Mouse (Mus musculus): ENCODE data around the gene Slc28a1.
"Not testable (repeated sequence)": the region's sequence is repeated elsewhere in the genome, so short reads cannot be mapped to it uniquely, and the experiment has no call there.

Slc28a1 gene

DNA sequence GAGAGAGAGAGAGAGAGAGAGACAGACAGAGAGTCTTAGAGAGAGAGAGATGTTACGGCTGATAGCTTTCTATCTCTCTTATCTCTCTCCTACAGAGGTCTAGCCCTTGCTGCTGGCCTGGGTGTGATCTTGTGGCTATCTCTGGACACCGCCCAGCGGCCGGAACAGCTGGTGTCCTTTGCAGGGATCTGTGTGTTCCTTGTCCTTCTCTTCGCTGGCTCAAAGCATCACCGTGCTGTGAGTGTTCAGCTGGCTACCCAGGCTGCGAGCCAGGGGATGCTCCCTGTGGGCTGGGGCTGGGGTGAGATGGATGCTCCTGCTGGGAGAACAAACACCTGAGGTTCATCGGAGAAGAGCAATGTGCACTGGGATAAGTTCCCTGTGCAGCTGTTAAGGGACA, 10.2 kb downstream of the Slc28a1 start:
- in situ Hi-C loops (cut with MboI): no loop called here

DNA sequence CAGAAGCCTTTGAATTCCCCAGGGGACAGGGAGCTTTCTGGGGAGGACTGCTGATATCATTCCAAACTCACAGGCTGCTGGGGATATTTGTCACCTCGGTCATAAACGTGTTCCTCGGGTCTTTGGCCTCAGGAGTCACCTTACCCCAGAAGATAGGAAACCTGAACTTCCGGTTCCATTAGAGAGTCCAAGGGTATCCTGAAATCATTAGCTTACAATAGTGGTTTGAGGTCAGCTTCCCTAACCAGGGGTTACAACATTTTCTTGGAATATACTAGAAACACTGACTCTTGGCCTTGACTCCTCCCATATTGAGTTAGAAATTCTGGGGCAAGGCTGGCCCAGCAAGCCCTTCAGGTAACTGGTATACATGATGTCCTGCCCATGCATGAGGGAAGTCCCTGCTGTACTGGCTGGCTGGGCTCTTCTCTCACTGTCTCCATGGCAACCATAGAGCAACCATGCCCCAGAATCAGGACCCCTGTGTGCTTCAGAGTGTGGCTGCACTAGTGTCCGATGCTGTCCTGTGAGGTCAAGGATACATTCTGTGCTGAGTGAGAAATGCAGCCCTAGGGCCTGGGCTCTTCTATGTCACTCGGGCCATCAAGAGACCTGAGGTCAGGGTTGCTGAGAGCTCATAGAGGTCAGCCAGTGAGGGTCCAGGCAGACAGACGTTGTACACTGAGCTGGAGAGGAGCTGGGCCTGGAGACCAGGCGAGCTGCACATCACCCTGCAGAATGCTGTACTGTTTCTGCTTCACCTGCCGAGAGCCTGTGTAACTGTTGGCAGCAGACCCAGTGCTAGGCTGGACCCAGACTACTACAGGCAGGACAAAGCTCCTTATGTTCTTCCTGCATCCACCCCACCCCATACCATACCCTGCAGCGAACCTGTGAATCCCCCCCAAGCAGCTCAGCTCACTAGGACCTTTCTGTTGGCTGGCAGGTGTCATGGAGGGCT, 10.9 kb downstream of the Slc28a1 start:
- in situ Hi-C loops (cut with MboI): no loop called here

DNA sequence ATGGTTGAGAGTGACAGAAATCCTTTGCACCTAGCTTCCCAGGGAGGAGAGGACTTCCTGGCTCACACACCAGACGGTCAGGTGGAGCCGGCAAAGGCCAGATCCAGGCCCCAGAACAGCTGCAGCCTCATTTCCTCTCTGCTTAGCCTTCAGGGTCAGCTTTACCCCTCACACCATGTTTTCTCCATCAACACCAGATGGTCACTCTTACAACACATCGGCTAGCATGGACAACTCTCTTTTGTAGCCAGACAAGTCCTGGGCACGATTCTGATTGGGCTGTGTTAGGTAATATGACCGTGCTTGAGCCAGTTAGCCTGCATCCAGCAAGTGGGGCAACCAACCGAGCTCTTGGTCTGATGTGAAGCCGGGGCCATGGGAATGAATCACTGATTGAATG, 17.3 kb downstream of the Slc28a1 start:
- in situ Hi-C loops (cut with MboI): no loop called here

DNA sequence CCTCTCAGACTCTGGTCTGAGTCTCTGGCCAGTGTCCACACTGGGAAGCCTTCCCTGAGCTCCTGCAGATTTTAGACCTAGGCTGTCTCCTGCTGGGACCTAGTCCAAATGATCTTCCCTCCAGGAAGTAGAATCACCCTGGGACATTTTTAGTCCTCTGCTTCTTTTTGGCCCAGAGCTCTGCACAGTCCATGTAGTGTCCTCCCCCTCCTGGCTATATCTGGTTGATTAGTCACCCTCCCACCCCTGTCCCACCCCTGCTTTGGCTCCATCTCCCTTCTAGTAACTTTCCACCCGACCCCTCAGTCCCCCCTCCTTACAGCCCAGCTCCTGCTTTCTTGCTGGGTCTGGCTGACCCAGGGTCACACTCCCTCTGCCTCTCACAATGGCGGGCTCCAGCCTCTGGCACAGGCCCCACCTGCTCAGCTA, 18.3 kb downstream of the Slc28a1 start:
- in situ Hi-C loops (cut with MboI): no loop called here

DNA sequence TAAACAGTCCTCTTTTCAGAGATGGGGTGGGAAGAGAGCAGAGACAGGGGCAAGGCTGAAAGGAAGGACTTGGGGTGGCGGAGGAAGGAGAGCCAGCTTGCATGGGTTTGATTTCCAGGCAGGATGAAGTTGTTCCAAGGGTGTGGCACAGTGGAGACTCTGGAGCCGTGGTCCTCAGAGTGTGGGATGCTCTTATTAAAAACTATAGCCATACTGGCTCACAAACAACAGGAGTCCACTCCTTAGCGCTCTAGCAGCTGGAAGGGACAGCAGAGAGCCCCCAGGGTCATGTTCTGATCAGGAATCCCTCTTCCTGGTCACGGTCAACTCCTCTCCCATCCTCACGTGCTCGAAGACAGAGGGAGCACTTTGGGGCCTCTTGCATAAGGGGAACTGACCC, 18.8 kb downstream of the Slc28a1 start:
- in situ Hi-C loops (cut with MboI): no loop called here

DNA sequence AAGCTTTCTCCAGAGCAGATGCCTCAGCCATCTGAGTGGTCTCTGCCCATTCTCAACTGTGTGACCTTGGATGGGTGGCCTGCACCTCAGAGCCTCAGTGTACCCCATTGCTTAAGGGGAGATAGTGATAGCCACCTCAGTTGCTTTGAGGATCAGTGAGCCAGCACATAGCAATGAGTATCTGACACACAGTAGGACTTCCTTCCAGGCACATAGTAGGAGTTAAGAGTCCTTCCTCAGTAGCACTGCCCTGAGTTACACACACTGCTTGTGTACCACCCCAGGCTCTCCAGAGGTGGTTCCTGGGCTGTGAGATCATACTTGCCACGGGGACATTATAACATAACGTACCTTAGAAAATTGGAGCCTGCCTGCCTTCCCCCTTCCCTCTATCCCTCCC, 19.3 kb downstream of the Slc28a1 start:
- in situ Hi-C loops (cut with MboI): no loop called here

DNA sequence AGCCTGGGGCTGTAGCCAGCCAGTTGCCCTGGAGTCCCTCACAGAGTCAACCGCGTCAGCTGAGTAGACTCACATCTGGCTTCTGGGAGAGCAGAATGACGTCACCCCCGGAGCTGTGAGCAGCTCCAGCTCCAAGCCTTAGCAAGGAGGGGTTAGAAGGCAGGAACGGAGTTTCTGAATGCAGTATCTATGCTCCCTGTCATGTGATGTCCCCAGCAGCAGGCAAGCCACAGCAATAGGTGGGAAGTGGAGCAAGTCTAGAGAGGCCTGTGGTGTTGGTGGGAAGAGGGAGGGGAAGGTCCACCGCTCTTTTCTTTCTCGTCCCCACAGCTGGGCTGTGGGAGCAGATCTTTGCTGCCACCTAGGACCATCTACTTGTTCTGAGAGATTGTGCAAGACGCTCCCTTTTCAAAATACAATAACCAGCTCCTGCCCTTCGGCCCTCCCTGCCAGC, 20.0 kb downstream of the Slc28a1 start:
- in situ Hi-C loops (cut with MboI): no loop called here

DNA sequence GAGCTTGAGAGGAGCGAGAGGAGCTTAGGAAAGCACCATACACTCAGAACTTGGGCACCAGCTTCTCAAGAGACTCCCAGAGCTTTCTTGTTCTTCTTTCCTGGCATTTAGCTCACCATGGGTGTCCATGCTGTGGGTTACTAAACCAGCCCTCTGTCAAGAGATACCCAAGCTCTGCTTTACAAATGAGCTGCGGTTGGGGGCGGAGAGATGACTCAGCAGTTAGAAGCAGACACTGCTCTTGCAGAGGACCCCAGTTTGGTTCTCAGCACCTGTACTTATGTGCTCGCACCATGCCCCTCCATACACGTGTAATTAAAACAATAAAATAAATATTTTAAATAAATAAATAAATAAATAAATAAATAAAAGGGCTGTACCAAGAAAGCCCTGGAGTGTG, 22.7 kb downstream of the Slc28a1 start:
- in situ Hi-C loops (cut with MboI): no loop called here

DNA sequence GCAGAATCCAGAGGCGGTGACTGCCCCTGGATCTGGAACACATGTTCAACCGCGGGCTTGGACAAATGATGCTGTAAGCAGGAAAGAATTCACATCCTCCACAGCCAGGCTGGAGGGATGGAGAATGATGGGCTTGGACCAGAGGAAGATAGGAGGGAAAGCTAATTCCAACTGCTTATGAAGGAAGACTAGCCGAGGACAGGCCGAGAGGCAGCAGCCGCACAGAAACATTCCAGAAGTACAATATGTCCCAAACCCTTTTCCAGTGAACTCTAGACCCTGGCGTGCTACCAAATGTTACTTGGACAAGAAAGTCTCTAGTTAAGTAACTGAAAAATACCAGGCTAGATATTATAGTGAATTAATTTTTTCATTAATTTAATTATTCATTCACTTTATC, 24.5 kb downstream of the Slc28a1 start:
- in situ Hi-C loops (cut with MboI): no loop called here

DNA sequence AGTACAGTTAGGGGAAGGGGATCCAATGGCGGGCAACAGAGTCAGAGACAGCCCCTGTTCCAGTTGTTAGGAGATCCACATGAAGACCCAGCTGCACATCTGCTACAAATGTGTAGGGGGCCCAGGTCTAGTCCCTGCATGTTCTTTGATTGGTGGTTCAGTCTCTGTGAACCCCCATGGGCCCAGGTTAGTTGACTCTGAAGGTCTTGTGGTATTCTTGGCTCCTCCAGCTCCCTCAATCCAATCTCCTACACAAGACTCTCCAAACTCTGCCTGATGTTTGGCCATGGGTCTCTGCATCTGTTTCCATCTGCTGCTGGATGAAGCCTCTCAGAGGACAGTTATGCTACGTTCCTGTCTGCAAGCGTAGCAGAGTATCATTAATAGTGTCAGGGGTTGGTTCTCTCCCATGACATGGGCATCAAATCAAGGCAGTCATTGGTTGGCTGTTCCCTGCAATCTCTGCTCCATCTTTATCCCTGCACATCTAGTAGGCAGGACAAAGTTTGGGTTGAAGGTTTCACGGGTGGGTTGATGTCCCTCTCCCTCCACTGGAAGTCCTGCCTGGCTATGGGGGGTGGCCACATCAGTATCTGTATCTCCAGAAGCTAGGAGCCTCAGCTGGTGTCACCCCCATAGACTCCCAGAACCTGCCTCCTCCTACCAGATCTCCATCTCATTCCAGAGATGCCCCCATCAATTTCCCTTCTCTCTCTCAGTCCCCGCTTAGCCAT, 25.2 kb downstream of the Slc28a1 start:
- in situ Hi-C loops (cut with MboI): no loop called here

DNA sequence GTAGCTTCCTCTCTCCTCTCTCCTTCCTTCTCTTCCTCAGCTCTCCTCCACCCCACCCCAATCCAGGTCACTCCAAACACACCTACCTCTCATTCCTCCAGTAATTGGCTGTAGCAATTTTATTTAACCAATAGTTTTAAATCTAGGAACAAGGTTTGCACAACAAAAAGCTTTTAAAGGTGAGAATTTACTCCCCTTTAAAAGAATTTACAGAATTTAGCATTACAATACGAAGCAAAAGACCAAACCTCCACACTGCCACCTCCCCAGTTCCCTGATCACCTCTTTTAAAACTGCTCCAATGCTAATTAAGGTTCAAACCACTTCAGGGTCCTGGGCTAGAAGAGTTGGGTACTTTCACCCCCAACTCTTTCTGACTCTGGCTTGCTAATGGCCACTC, 26.9 kb downstream of the Slc28a1 start:
- in situ Hi-C loops (cut with MboI): no loop called here

DNA sequence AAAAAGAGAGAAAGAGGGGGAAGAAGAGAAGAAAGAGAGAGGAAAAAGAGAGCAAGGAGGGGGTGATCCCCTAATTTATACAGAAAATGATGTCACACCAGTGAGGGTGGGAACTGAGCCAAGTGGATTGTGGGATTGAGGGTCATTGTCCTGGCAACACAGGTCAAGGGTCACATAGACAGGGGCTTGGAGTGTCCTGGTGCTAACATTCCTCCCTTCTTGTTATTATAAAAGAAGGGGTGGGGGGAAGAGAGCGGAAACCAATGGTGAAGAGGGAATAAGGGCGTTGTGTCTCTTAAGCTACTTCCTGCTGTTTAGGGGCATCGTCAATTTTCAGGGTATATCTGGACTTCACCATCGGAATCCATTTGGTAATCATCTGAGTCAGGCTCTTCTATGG, 28.5 kb downstream of the Slc28a1 start:
- in situ Hi-C loops (cut with MboI): not testable (repeated sequence)

DNA sequence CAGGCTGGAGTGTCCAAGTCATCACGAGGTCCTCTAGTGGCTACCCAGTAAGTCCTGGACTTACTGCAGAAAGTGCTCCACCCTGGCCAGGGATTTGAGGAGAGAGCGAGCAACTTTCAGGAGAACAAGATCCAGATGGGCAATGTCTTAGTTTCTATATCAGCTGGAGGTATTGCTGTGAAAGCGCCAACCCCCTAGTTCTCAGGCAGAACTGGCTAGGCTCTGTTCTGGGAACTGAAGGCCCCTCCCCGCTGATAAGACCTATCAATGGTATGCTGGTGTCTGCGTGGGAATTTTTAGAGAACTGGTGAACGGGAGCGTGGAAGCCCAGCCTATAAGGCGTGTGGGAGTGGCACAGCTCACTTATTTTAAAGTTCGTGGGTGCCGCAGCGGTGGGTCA, 35.2 kb downstream of the Slc28a1 start:
- in situ Hi-C loops (cut with MboI): loop anchor here (10.0 kb wide), 1 partner anchor 295 kb away; no protein-coding TSS in a partner anchor

DNA sequence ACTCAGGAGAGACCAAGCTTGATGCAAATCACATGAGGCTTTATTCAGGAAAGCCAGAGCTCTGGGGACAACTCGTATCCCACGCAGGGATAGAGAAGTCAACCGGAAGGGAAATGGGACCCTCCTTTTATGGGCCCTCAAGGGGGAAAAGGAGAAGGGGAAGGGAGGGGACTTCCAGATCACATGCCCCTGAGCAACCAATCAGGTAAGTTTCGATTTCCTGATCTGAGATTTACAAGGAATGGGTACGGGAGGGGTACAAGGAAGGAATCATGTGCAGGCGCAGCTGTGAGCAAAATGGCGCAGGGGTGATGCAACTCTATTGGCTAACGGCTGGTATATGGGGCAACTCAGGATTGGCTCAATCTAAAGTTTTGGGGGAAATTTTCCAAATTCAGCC, 36.6 kb downstream of the Slc28a1 start:
- in situ Hi-C loops (cut with MboI): loop anchor here (10.0 kb wide), 1 partner anchor 296 kb away; no protein-coding TSS in a partner anchor

DNA sequence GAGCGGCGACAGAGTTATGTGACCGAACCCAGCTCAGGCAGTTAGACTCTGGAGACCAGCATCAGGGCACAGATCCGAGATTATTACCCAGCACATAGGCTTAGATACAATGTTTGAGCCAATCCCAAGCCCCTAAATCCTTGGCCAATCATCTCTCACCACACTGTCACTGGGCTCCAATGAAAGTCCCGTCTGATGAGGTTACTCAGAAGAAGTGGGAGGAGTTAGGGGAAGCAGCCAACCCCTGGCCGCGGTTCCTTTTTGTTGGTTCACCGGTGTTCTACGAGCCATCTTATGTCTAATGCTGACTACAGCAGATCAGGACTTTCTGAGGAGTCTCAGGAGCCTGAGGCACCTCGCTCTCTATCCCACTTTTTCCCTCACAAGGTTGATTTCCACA, 37.7 kb downstream of the Slc28a1 start:
- in situ Hi-C loops (cut with MboI): loop anchor here (10.0 kb wide), 1 partner anchor 298 kb away; no protein-coding TSS in a partner anchor

DNA sequence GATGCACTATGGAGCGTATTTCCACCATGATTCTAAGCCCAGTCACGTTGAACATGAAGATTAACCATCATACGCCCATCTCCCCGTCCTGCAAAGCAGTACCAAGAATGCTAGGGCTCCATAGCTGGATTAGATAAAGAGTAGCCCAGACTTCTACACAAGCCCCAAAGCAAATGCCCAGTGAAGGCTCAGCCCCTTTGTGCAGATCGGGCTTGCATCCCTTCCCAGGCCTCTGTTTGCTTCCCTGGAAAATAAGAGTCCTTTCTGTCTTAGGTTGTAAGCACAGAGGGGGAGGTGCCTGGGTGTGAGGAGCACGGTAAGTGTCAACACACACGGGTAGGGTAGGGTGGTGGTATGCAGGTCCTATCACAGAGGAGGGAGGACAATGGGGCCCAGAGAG, 38.2 kb downstream of the Slc28a1 start:
- in situ Hi-C loops (cut with MboI): loop anchor here (10.0 kb wide), 1 partner anchor 298 kb away; no protein-coding TSS in a partner anchor

DNA sequence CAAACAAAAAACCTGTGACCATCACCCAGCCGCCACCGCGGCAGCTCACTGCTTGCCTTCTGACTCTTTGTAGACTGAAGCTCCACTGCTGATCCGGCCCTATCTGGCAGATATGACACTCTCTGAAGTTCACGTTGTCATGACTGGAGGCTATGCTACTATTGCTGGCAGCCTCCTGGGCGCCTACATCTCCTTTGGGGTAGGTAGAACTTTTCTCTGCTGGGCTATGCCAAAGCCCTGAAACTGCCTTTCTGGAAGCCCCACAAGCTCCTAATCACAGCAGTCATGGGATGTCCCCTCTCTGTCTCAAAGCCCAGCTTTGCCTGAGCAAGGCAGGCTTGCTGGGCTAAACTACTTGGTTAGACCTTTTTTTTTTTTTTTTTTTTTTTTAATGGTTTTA, 38.7 kb downstream of the Slc28a1 start:
- in situ Hi-C loops (cut with MboI): loop anchor here (10.0 kb wide), 1 partner anchor 299 kb away; no protein-coding TSS in a partner anchor

DNA sequence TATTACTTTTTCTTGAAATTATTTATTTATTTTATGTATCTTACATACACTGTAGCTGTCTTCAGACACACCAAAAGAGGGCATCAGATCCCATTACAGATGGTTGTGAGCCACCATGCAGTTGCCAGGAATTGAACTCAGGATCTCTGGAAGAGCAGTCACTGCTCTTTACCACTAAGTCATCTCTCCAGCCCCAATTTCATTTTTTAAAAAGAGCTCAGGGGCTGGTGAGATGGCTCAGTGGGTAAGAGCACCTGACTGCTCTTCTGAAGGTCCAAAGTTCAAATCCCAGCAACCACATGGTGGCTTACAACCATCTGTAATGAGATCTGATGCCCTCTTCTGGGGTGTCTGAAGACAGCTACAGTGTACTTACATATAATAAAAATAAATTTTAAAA, 39.6 kb downstream of the Slc28a1 start:
- in situ Hi-C loops (cut with MboI): loop anchor here (10.0 kb wide), 1 partner anchor 299 kb away; no protein-coding TSS in a partner anchor

DNA sequence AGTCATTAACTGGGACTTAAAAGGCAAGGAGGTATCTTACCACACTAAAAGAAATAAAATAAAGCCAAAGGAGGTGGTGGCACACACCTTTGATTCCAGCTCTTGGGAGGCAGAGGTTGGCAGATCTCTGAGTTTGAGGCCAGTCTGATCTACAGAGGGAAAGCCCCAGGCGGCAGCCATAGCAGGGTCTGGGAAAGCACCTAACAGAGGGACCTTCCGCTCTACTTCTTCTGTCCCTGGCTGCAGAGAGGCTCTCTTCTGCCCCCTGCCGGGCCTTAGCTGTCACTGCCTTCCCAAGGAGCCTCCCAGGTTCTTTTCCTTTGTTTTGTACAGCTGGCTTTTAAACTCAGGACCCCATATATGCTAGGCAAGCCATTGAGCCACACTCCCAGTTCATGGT, 40.4 kb downstream of the Slc28a1 start:
- in situ Hi-C loops (cut with MboI): loop anchor here (10.0 kb wide), 1 partner anchor 300 kb away; no protein-coding TSS in a partner anchor

DNA sequence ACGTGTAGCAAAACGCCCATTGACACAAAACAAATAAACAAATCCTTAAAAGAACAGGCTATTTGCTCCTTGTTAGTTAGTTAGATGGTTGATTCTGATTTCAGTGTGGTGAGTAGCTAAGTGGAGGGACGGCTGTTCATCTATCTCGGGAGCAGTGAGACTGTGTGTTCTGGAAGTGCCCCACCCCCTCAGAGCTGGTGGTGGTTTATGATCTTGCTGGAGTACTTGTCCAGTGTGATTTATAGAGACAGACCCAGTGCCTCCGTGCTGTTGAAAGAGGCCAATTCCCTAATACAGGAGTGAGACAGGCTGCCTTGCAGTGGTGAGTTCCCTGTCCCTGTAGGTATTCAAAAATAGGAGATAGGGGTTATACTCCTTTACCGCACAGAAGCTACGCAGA, 44.3 kb downstream of the Slc28a1 start:
- in situ Hi-C loops (cut with MboI): loop anchor here (10.0 kb wide), 1 partner anchor 304 kb away; no protein-coding TSS in a partner anchor

DNA sequence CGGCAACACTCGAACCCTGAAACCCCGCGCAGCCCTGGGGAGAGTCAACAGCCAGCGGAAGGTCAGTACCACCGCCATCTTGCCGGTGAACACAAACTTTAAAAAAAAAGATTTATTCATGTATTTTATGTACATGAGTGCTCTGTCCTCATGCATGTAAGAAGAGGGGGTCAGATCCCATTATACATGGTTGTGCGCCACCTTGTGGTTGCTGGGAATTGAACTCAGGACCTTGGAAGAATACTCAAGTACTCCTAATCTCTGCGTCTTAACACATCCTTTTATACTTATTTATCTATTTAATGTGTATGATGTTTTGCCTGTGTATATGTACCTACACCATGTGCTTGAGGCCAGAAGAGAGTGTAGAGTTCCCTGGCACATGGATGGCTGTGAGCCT, 47.1 kb downstream of the Slc28a1 start:
- in situ Hi-C loops (cut with MboI): no loop called here

DNA sequence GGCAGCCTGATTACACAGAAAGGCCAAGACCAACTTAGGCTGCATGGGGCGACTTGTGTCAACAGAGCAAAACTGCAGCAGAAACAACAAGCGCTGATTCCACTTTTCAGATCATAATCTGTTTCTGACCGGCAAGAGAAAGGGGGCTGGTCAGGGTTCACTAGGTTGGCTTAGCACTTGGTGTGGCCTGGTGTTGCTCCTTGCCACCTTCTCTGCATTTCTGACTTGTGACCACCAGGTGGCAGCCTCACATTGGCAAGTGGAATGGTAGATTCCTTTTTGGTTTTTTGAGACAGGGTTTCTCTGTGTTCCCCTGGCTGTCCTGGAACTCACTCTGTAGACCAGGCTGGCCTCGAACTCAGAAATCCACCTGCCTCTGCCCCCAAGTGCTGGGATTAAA, 47.7 kb downstream of the Slc28a1 start:
- in situ Hi-C loops (cut with MboI): no loop called here

Measured in mature B cell (primary cell).